Mouse (Mus musculus) kidney, postnatal 0 days (tissue): ENCODE measurements around the gene Ube2v1. TPM values are rescaled to one million over a fixed set of nuclear protein-coding genes. Genes with fewer than 3 reads are reported as not detected.

Source experiments
- ATAC-seq: fragments of 200-750 bp; cut with Nextera tagmentation; replicated peaks from 2 replicates; pipeline ENCODE4 v1.8.0; 2017; ENCODE audit warnings: low read depth, moderate number of reproducible peaks, moderate TSS enrichment, moderate library complexity; ENCODE audit not compliant: low FRiP score
- DNase-seq: peaks from one replicate; pipeline ENCODE4 v3.0.0-alpha.2; 2016; ENCODE audit warnings: low spot score
- H3K27ac ChIP-seq: fragments of 300-500 bp; sonication (generic); 2 replicates; pipeline ENCODE4 v1.5.1; 2014; ENCODE audit warnings: mild to moderate bottlenecking
- H3K27me3 ChIP-seq: fragments of 300-500 bp; sonication (generic); 2 replicates; pipeline ENCODE4 v1.6.1; 2014; ENCODE audit warnings: low read length, mixed read lengths; ENCODE audit not compliant: insufficient read depth
- H3K36me3 ChIP-seq: fragments of 300-500 bp; sonication (generic); 2 replicates; pipeline ENCODE4 v1.6.1; 2014; ENCODE audit warnings: low read length, mixed read lengths; ENCODE audit not compliant: insufficient read depth
- H3K4me1 ChIP-seq: fragments of 300-500 bp; sonication (generic); replicated peaks from 2 replicates; pipeline ENCODE4 v1.6.1; 2014; ENCODE audit warnings: antibody characterized with exemption, low read length, mixed read lengths; ENCODE audit not compliant: insufficient read depth
- H3K4me2 ChIP-seq: fragments of 300-500 bp; sonication (generic); 2 replicates; pipeline ENCODE4 v1.6.1; 2014; ENCODE audit warnings: mild to moderate bottlenecking, low read length, moderate library complexity, mixed read lengths
- H3K4me3 ChIP-seq: fragments of 300-500 bp; sonication (generic); replicated peaks from 2 replicates; pipeline ENCODE4 v1.5.1; 2014; ENCODE audit warnings: low read depth, low read length
- H3K9ac ChIP-seq: fragments of 300-500 bp; sonication (generic); 2 replicates; pipeline ENCODE4 v1.6.1; 2014; ENCODE audit warnings: low read depth, low read length
- H3K9me3 ChIP-seq: fragments of 300-500 bp; sonication (generic); replicated peaks from 2 replicates; pipeline ENCODE4 v1.6.1; 2016; ENCODE audit warnings: low read length, inconsistent platforms, mixed read lengths
- CTCF ChIP-seq: IDR thresholded peaks from 2 replicates; pipeline ENCODE4 v1.5.1; 2016; ENCODE audit warnings: antibody characterized with exemption, low read depth, mild to moderate bottlenecking, moderate library complexity
- WGBS: fragments of 180-500 bp; shearing (Covaris S2); extraction: QIAGEN DNeasy Blood & Tissue Kit; methylation state at CpG from one replicate; pipeline ENCODE4 v1.1.7; 2014; 5-methylcytosine and 5-hydroxymethylcytosine counted together
- polyA plus RNA-seq: library from polyadenylated mRNA; unstranded; fragments of >200 nt; fragmentation: Nextera tagmentation; extraction: Ambion mirVana; gene quantifications from 2 replicates; pipeline ENCODE4 v1.2.1, GENCODE M21; 2015

Ube2v1 gene
- polyA plus RNA-seq, 1 experiment from 2014 or later: 256 TPM

DNA sequence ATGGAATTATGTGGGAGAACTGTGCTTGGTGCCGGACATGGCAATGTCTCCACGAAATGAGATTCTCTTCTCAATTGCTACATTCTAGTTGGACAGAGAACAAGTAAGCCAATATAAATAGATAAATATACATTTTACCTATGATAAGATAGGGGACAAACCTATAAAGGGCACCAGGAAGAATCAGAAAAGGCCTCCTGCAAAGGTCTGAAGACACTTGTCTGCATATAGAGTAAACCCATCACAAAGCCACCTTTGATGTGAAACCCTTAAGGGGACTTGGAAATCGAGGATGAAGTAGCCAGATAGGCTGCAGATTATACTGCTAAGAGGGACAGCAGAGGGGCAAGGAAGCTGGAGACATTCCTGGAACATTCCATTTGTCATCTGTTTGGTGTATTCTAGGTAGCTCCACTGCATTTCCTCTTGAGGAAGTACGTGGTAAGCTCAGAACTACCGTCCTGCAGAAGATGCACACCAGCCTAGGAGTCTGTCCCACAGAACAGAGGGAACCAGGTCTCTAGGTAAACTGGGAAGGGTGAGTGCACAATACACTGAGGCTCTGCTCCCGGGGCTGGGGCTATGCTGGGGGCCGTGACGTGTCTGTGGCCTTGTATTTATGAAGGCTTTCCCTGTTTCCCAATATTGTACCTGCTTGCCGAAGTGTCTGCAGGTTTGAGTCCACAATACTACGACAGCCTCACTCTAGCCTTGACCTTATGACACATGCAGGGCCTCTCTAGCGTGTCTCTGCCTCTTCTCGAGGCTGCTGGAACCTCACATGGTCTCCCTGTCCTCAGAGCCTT is 1.0 kb upstream of the Ube2v1 start:
- H3K9me3 ChIP-seq: no peaks in the 10 kb centered on the region
- peaks cover 26% of the 10 kb centered on the region for H3K4me1 ChIP-seq
- no peaks in the 10 kb centered on the region for H3K27me3 ChIP-seq
- peaks cover 8% of the 10 kb centered on the region; the same call in 1 of the 2 replicates for H3K36me3 ChIP-seq
- H3K27ac ChIP-seq: peak overlapping the region; percentile 89
- H3K4me2 ChIP-seq: peak overlapping the region; percentile 93
- no peak for TF ChIP-seq CTCF
- H3K9ac ChIP-seq: no peak overlapping the region
- 69% methylated on average over 12 of the region's 12 CpGs for WGBS
- ATAC-seq (no peak), DNase-seq (no peak)
- no peak overlapping the region; the same call in 1 of the 2 replicates for H3K4me3 ChIP-seq

DNA sequence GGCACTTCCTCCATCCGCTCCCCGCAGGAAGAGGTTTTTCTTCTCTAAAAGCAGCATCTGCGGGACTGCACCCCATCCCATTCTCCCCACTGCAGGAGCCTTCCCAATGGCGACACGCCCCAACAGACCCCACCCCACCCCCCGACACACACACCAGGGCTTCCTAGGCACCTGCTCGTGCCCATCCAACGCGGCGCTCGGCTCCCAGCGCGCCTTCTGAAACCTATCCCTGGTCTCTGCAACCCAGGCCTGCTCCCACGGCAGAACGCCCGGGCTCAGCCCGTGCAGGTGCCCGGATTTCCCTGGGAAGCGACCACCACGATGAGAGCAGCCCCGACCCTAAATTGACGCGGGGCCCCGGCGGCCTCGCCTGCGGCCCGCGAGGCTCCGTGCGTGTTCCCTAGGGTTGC is 709 bp downstream of the Ube2v1 start:
- DNase-seq: peak; percentile 28
- H3K27ac ChIP-seq: peak overlapping the region; percentile 89
- H3K4me2 ChIP-seq: peak overlapping the region; percentile 93
- H3K27me3 ChIP-seq: no peaks in the 10 kb centered on the region
- H3K9me3 ChIP-seq: no peaks in the 10 kb centered on the region
- whole genome bisulfite sequencing: 0% methylated on average over 31 of the region's 31 CpGs
- no peak for TF ChIP-seq CTCF
- peak overlapping the region; percentile 96 for H3K9ac ChIP-seq
- no peak for ATAC-seq
- peaks cover 17% of the 10 kb centered on the region; the same call in 1 of the 2 replicates for H3K36me3 ChIP-seq
- H3K4me3 ChIP-seq: peak overlapping the region; percentile 95
- peaks cover 26% of the 10 kb centered on the region for H3K4me1 ChIP-seq

DNA sequence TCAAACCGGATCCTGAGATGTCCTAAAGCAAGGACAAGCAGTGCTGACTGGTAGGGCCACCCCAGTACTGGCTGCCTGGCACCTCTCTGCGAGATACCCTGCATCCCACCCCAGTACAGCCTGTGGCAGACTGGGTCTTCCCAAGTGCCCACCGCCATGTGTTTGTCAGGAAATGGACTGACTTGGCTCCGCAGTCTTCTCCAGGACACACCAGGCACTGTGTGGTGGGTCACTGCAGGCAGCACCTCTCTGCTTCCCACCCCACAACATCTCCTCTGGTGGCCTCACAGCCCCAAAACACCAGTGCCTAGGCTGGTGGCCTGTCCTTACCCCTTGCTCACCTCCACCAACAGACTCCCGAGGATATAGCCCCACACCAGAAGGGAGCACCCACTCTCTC is 1.5 kb downstream of the Ube2v1 start:
- H3K9me3 ChIP-seq: no peaks in the 10 kb centered on the region
- H3K9ac ChIP-seq: peak overlapping the region; percentile 96
- DNase-seq: no peak
- peaks cover 17% of the 10 kb centered on the region; the same call in 1 of the 2 replicates for H3K36me3 ChIP-seq
- peak overlapping the region; percentile 95 for H3K4me3 ChIP-seq
- 67% methylated on average over 5 of the region's 5 CpGs for WGBS
- H3K27ac ChIP-seq: no peak overlapping the region
- ATAC-seq: no peak
- no peaks in the 10 kb centered on the region for H3K27me3 ChIP-seq
- H3K4me1 ChIP-seq: peaks cover 26% of the 10 kb centered on the region
- peak overlapping the region; percentile 93 for H3K4me2 ChIP-seq
- TF ChIP-seq CTCF: no peak

DNA sequence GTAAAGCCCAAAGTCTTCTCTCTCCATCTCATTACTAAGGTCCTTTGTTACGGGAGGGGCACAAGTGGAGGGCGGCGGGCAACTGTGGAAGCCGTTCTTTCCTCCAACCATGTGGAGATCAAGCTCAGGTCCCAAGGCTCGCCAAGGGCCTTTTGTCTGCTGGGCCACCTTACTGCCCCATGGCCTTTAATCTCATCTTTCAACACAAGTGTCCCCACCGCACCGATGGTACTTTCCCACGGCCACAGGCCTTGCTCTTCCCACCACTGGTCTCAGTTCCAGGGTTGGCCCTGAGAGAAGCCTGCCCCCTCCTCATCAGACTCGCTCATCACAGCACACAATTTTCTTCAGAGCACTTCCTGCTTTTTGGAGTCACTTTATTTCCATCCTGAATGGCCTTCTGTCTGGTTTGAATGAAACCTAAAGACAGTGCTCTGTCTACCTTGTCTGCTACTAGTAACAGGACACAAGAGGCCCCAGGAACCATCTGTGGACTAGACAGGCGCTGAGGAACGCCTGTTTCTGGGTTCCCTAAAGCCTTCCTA is 2.2 kb downstream of the Ube2v1 start:
- Histone ChIP-seq H3K9me3 (no peaks in the 10 kb centered on the region), H3K4me3 (no peak overlapping the region), H3K27ac (no peak overlapping the region), H3K4me1 (peaks cover 26% of the 10 kb centered on the region), H3K4me2 (peak overlapping the region; percentile 93; the same call in 1 of the 2 replicates), H3K9ac (0 out of 2 replicates have a peak overlapping the region, but pooled peaks have one; percentile 96), H3K27me3 (no peaks in the 10 kb centered on the region), H3K36me3 (peaks cover 17% of the 10 kb centered on the region; the same call in 1 of the 2 replicates)
- WGBS: 76% methylated on average over 11 of the region's 11 CpGs
- DNase-seq (no peak), ATAC-seq (no peak)
- no peak for TF ChIP-seq CTCF

DNA sequence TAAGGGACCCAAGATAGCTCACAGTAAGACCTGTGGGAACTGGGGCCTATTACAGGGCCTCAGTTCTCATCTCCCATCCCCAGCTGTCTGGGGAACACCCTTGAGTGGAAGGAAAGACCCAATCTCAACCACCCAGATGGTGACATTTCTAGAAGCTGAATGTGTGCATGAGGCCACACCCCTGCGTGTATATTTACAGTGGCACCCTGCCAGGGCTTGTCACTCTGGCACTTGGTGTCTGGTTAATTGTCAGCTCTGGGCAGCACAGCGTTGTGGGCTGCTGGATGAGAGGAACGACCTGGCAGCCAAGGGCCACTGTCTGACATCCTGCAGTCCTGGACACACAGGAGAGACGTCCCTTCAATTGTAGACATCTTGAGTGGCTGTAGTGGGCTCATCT is 3.0 kb downstream of the Ube2v1 start:
- Histone ChIP-seq H3K9ac (0 out of 2 replicates have a peak overlapping the region, but pooled peaks have one; percentile 6), H3K27ac (0 out of 2 replicates have a peak overlapping the region, but pooled peaks have one; percentile 13), H3K4me2 (no peak overlapping the region), H3K4me1 (peaks cover 26% of the 10 kb centered on the region), H3K4me3 (no peak overlapping the region), H3K9me3 (no peaks in the 10 kb centered on the region), H3K27me3 (no peaks in the 10 kb centered on the region), H3K36me3 (peaks cover 17% of the 10 kb centered on the region; the same call in 1 of the 2 replicates)
- no peak for TF ChIP-seq CTCF
- no peak for ATAC-seq
- DNase-seq: peak; percentile 32
- WGBS: 25% methylated on average over 4 of the region's 4 CpGs

DNA sequence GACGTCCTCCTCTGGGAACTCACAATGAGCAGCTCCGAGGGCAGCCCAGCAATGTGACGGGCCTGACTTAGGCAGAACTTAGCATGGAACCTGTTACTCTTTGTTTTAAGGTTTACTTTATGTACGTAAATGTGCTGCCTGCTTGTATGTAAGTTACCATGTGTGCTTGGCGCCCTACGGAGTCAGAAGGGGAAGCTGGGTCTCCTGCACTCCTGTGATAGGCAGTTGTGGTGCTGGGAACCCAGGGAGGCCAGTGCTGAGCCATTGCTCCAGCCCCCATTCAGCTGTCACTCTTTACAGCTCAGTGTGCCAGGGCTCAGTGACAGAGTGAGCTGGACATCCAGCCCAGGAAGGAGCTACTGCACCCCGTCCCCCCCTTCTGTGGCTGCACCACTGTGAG is 4.9 kb downstream of the Ube2v1 start:
- ATAC-seq (no peak), DNase-seq (no peak)
- no peaks in the 10 kb centered on the region for H3K9me3 ChIP-seq
- no peak overlapping the region for H3K4me3 ChIP-seq
- H3K27ac ChIP-seq: no peak overlapping the region
- WGBS: 85% methylated on average over 7 of the region's 7 CpGs
- peaks cover 17% of the 10 kb centered on the region; the same call in 1 of the 2 replicates for H3K36me3 ChIP-seq
- no peaks in the 10 kb centered on the region for H3K27me3 ChIP-seq
- H3K4me2 ChIP-seq: no peak overlapping the region
- no peak overlapping the region for H3K9ac ChIP-seq
- no peak for TF ChIP-seq CTCF
- peaks cover 26% of the 10 kb centered on the region for H3K4me1 ChIP-seq
